Mouse (Mus musculus) midbrain, embryonic 12.5 days (tissue): ENCODE data around the gene Kctd11. TPM values are rescaled to one million over a fixed set of nuclear protein-coding genes. Genes with fewer than 3 reads are reported as not detected.

Source experiments
- ATAC-seq: fragments of 200-750 bp; cut with Nextera tagmentation; 2 replicates; pipeline ENCODE4 v1.8.0; 2017; ENCODE audit warnings: low read depth, moderate TSS enrichment, moderate library complexity; ENCODE audit not compliant: low FRiP score
- H3K27ac ChIP-seq: fragments of 300-500 bp; sonication (generic); replicated peaks from 2 replicates; pipeline ENCODE4 v1.5.1; 2016; ENCODE audit warnings: mild to moderate bottlenecking
- H3K27me3 ChIP-seq: fragments of 300-500 bp; sonication (generic); 2 replicates; pipeline ENCODE4 v1.6.1; 2016; ENCODE audit warnings: mild to moderate bottlenecking
- H3K36me3 ChIP-seq: fragments of 300-500 bp; sonication (generic); 2 replicates; pipeline ENCODE4 v1.6.1; 2016
- H3K4me1 ChIP-seq: fragments of 300-500 bp; sonication (generic); 2 replicates; pipeline ENCODE4 v1.6.1; 2016
- H3K4me2 ChIP-seq: fragments of 300-500 bp; sonication (generic); replicated peaks from 2 replicates; pipeline ENCODE4 v1.6.1; 2016; ENCODE audit warnings: mild to moderate bottlenecking, moderate library complexity
- H3K4me3 ChIP-seq: fragments of 300-500 bp; sonication (generic); 2 replicates; pipeline ENCODE4 v1.5.1; 2016; ENCODE audit warnings: mild to moderate bottlenecking
- H3K9ac ChIP-seq: fragments of 300-500 bp; sonication (generic); replicated peaks from 2 replicates; pipeline ENCODE4 v1.6.1; 2016; ENCODE audit warnings: mild to moderate bottlenecking, moderate library complexity
- H3K9me3 ChIP-seq: fragments of 300-500 bp; sonication (generic); 2 replicates; pipeline ENCODE4 v1.6.1; 2016; ENCODE audit warnings: mild to moderate bottlenecking
- WGBS: fragments of 180-500 bp; shearing (Covaris S2); methylation state at CpG from one replicate; pipeline ENCODE4 v1.1.7; 2016; 5-methylcytosine and 5-hydroxymethylcytosine counted together
- polyA plus RNA-seq: library from polyadenylated mRNA; unstranded; fragments of >200 nt; fragmentation: Nextera tagmentation; extraction: Ambion mirVana; gene quantifications from 2 replicates; pipeline ENCODE4 v1.2.1, GENCODE M21; 2016

Kctd11 gene
- polyA plus RNA-seq, 1 experiment from 2014 or later = 3.3 TPM

- Histone ChIP-seq H3K4me3 (no peak overlapping the region), H3K4me2 (no peak overlapping the region), H3K9ac (0 out of 2 replicates have a peak overlapping the region, but pooled peaks have one; percentile 1), H3K27me3 (no peaks in the 10 kb centered on the region), H3K27ac (no peak overlapping the region), H3K9me3 (no peaks in the 10 kb centered on the region), H3K36me3 (peaks cover 84% of the 10 kb centered on the region), H3K4me1 (peaks cover 19% of the 10 kb centered on the region)
- no peak for ATAC-seq
- WGBS = 94% methylated on average over 8 of the region's 8 CpGs
Observed at GRCm38 (mm10) chr11:69910177-69910576, 29.0 kb upstream of the Kctd11 start.

GRCm38 (mm10) chr11:69909174-69909573, 28.0 kb upstream of the Kctd11 start:
- peaks cover 9% of the 10 kb centered on the region for H3K4me1 ChIP-seq
- ATAC-seq = no peak
- no peak overlapping the region for H3K9ac ChIP-seq
- no peak overlapping the region for H3K27ac ChIP-seq
- H3K9me3 ChIP-seq = no peaks in the 10 kb centered on the region
- WGBS = 90% methylated on average over 5 of the region's 5 CpGs
- H3K4me2 ChIP-seq = no peak overlapping the region
- H3K27me3 ChIP-seq = no peaks in the 10 kb centered on the region
- no peak overlapping the region for H3K4me3 ChIP-seq
- H3K36me3 ChIP-seq = peaks cover 92% of the 10 kb centered on the region

GRCm38 (mm10) chr11:69908645-69909044, 27.4 kb upstream of the Kctd11 start:
- no peak overlapping the region for H3K27ac ChIP-seq
- H3K27me3 ChIP-seq = no peaks in the 10 kb centered on the region
- H3K4me3 ChIP-seq = no peak overlapping the region
- H3K4me1 ChIP-seq = peaks cover 8% of the 10 kb centered on the region
- no peak overlapping the region for H3K9ac ChIP-seq
- WGBS = 93% methylated on average over 11 of the region's 11 CpGs
- H3K9me3 ChIP-seq = no peaks in the 10 kb centered on the region
- no peak overlapping the region for H3K4me2 ChIP-seq
- peaks cover 97% of the 10 kb centered on the region for H3K36me3 ChIP-seq
- no peak for ATAC-seq

- 97% methylated on average over 9 of the region's 9 CpGs for WGBS
- Histone ChIP-seq H3K9ac (no peak overlapping the region), H3K27me3 (no peaks in the 10 kb centered on the region), H3K4me1 (peaks cover 20% of the 10 kb centered on the region), H3K9me3 (no peaks in the 10 kb centered on the region), H3K27ac (no peak overlapping the region), H3K4me2 (no peak overlapping the region), H3K4me3 (no peak overlapping the region), H3K36me3 (peaks cover 64% of the 10 kb centered on the region)
- ATAC-seq = no peak
Observed at GRCm38 (mm10) chr11:69904311-69904710, 23.1 kb upstream of the Kctd11 start.

DNA sequence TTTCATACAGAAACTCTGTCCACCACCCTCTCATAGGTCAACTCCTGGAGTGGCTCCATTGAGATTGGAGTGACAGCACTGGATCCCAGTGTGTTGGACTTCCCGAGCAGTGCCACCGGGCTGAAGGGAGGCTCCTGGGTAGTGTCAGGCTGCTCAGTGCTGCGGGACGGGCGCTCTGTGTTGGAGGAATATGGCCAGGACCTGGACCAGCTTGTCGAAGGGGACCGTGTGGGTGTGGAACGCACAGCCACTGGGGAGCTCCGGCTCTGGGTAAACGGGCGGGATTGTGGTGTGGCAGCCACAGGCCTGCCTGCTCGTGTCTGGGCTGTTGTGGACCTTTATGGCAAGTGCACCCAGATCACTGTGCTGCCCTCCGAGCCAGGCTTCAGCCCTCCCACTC, 21.8 kb upstream of the Kctd11 start:
- Histone ChIP-seq H3K4me2 (peak overlapping the region; percentile 82), H3K36me3 (peaks cover 50% of the 10 kb centered on the region), H3K27ac (no peak overlapping the region), H3K27me3 (no peaks in the 10 kb centered on the region), H3K4me3 (peak overlapping the region; percentile 94), H3K9ac (peak overlapping the region; percentile 95; the same call in 1 of the 2 replicates), H3K4me1 (peaks cover 27% of the 10 kb centered on the region), H3K9me3 (no peaks in the 10 kb centered on the region)
- 93% methylated on average over 13 of the region's 13 CpGs for WGBS
- ATAC-seq = no peak

GRCm38 (mm10) chr11:69901993-69902392, 20.8 kb upstream of the Kctd11 start:
- Histone ChIP-seq H3K4me2 (peak overlapping the region; percentile 82), H3K9me3 (no peaks in the 10 kb centered on the region), H3K9ac (peak overlapping the region; percentile 95), H3K4me3 (peak overlapping the region; percentile 94), H3K4me1 (peaks cover 27% of the 10 kb centered on the region), H3K27me3 (no peaks in the 10 kb centered on the region), H3K27ac (peak overlapping the region; percentile 96), H3K36me3 (peaks cover 40% of the 10 kb centered on the region)
- under 1% methylated on average over 39 of the region's 39 CpGs for WGBS
- no peak; the same call in none of the 2 replicates for ATAC-seq

GRCm38 (mm10) chr11:69901406-69901846, 20.2 kb upstream of the Kctd11 start:
- H3K9me3 ChIP-seq = no peaks in the 10 kb centered on the region
- H3K4me3 ChIP-seq = peak overlapping the region; percentile 94
- peak; percentile 76 for ATAC-seq
- WGBS = under 1% methylated on average over 42 of the region's 42 CpGs
- H3K4me1 ChIP-seq = peaks cover 27% of the 10 kb centered on the region
- peak overlapping the region; percentile 96 for H3K27ac ChIP-seq
- peak overlapping the region; percentile 95 for H3K9ac ChIP-seq
- H3K4me2 ChIP-seq = peak overlapping the region; percentile 82
- peaks cover 35% of the 10 kb centered on the region for H3K36me3 ChIP-seq
- H3K27me3 ChIP-seq = no peaks in the 10 kb centered on the region

DNA sequence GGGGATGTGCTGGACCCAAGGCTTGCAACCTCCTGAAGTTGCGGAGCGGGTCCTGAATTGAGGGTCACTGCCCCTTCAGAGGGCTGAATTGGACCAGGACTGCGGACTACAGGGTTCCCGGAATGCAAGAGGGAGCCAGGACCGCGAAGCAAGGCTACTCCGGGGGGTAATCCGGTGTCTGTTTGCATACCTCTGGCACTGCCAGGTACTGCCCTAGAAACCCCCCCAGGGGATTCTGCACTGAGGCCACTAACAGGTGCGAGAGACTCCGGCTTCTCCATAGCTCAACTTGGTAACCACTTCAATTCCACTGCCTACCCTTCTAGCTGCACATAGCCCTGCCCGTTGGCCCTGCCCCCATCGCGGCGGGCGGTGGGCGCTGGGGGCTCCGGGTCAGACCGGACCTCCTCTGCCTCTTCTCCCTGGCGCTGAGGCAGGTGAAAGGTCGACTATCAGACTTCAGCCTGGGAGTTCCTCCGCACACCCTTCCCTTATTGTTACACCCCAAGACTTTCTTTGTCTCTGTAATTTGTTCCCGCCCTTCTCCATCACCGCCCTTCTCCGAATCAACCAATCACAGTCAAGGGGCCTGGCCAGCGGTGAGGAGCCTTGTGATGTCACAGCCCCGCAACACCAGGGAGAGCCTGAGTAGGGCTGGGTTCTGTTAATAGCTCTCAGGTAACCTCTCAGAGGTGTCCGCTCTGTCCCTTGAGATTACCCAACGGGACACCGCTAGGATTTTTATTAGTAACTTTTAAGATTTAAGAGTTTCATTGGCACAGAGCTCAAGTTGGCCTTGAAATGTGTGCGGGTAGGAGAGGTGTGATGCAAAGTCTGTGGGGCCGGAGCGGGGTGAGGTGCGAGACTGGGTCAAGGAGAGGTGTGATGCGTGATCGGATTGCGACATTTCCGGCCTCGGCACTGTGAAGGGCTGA, 19.5 kb upstream of the Kctd11 start, which contains the start of the genes 2810408A11Rik and Neurl4:
Gene 2810408A11Rik, minus strand, starts transcription at position 517 of the 935 bp plus-strand sequence.
Gene Neurl4, plus strand, starts transcription at position 602 of the 935 bp plus-strand sequence.
- Histone ChIP-seq H3K4me1 (peaks cover 27% of the 10 kb centered on the region), H3K27ac (peak within 1 kb of the TSS; percentile 96), H3K36me3 (peaks cover 28% of the 10 kb centered on the region), H3K4me3 (peak within 1 kb of the TSS; percentile 94), H3K9ac (peak within 1 kb of the TSS; percentile 95), H3K27me3 (no peaks in the 10 kb centered on the region), H3K4me2 (peak within 1 kb of the TSS; percentile 82), H3K9me3 (no peaks in the 10 kb centered on the region)
- peak; percentile 91 for ATAC-seq
- under 1% methylated on average over 38 of the region's 38 CpGs for WGBS

- 27% methylated on average over 4 of the region's 4 CpGs for WGBS
- peak overlapping the region; percentile 82 for H3K4me2 ChIP-seq
- no peak for ATAC-seq
- H3K9me3 ChIP-seq = no peaks in the 10 kb centered on the region
- no peaks in the 10 kb centered on the region for H3K27me3 ChIP-seq
- H3K36me3 ChIP-seq = peaks cover 20% of the 10 kb centered on the region
- H3K4me1 ChIP-seq = peaks cover 27% of the 10 kb centered on the region
- peak overlapping the region; percentile 95 for H3K9ac ChIP-seq
- peak overlapping the region; percentile 94 for H3K4me3 ChIP-seq
- H3K27ac ChIP-seq = no peak overlapping the region
Observed at GRCm38 (mm10) chr11:69899870-69900269, 18.7 kb upstream of the Kctd11 start.

GRCm38 (mm10) chr11:69895291-69895690, 14.1 kb upstream of the Kctd11 start, which contains the start of gene Acap1:
Gene Acap1, minus strand, starts transcription at chr11:69895539.
- Histone ChIP-seq H3K27ac (no peak within 1 kb of the TSS), H3K9ac (no peak within 1 kb of the TSS), H3K4me1 (peaks cover 13% of the 10 kb centered on the region), H3K36me3 (no peaks in the 10 kb centered on the region), H3K4me3 (no peak within 1 kb of the TSS), H3K27me3 (no peaks in the 10 kb centered on the region), H3K4me2 (no peak within 1 kb of the TSS), H3K9me3 (no peaks in the 10 kb centered on the region)
- 73% methylated on average over 4 of the region's 4 CpGs for WGBS
- no peak for ATAC-seq

DNA sequence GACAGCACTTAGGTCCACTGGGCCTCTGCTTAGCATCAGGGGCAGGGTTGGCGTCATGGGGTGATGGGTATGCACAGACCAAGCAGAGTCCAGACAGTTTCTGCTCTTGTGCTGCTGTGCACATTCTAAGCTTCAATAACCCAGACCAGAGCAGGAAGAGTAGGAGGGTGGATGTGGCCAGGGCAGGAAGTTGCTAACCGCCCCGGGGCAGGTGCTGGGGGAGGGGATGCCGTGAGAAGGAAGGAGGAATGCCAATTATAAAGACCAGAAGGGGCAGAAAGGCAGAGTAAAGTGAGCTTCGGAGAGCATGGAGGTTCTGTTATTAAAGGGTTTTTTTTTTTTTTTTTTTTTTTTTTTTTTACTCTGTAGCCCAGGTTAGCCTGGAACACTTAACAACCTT, 13.5 kb upstream of the Kctd11 start:
- Histone ChIP-seq H3K27ac (no peak overlapping the region), H3K4me1 (peaks cover 10% of the 10 kb centered on the region), H3K4me3 (no peak overlapping the region), H3K27me3 (no peaks in the 10 kb centered on the region), H3K9me3 (no peaks in the 10 kb centered on the region), H3K4me2 (no peak overlapping the region), H3K9ac (no peak overlapping the region), H3K36me3 (no peaks in the 10 kb centered on the region)
- ATAC-seq = no peak
- 75% methylated on average over 5 of the region's 5 CpGs for WGBS

DNA sequence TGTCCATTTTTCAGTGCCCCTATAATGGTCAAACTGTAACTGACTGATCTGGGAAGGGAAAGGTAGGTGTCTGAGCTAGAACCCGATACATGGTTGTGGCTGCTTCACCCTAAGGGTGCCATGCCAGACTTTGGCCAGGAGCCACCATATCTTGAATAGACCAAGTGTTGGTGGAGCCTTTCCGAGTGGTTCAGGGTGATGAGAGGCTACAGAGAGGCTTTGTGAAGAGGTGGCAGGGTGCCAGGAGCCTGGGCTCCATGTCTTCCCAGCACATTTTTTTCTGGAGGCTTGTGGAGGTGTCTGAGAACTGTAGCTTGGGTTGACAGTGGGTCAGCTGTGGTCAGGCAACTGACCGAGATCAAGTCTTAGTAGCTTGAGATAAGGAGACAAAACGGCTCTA, 10.3 kb upstream of the Kctd11 start:
- Histone ChIP-seq H3K27me3 (no peaks in the 10 kb centered on the region), H3K36me3 (no peaks in the 10 kb centered on the region), H3K27ac (no peak overlapping the region), H3K9ac (no peak overlapping the region), H3K4me2 (no peak overlapping the region), H3K9me3 (no peaks in the 10 kb centered on the region), H3K4me1 (no peaks in the 10 kb centered on the region), H3K4me3 (no peak overlapping the region)
- WGBS = 86% methylated on average over 4 of the region's 4 CpGs
- no peak for ATAC-seq
